Mouse (Mus musculus) lung, postnatal 10 days (tissue): Measurements from ENCODE around the gene Kcnq4.

Experiments
- DNase-seq: peaks from one replicate; pipeline ENCODE4 v3.0.0; 2021

Gene Kcnq4

DNA sequence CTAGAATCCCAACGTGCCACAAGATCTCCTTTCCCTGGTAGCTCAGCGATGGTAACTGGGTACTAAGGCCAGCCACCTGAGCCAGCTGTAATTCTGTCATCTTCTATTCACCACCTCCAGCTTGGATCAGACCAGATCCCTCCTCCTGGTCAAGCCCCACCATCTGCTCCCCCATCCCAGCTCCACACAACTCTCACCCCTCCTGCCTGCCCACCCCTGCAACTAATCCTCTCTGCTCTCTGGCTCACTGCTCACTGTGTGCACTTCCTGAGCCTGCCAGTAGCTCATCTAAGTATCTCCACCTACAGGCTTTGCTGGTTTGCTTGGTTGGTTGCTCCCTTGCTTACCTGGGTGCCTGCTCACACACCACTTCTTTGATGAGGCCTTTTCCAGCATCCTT is 26.8 kb downstream of the Kcnq4 start:
- DNase-seq: no peak

DNA sequence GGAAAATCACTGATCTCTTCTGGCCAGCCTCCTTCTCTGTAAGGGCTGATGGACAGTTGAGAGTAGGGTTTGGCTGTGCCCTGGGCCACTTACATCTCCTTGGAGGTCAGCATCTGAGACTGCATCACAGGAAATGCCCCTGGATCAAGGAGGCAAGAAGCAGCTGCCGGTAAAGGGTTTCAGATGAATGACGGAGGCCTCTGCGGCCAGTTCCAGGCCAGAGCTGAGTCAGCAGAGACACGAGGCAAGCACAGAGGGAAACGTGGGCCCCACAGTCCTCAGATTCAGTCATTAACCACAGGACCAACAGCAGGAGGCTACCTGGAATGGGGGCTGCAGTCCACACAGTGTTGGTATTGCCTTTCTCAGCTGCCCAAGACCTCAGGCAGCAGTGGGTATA is 29.3 kb downstream of the Kcnq4 start:
- DNase-seq: no peak

GRCm38 (mm10) chr4:120717591-120717990 is 30.8 kb downstream of the Kcnq4 start:
- DNase-seq: peak; percentile 45

GRCm38 (mm10) chr4:120716765-120717164 is 31.6 kb downstream of the Kcnq4 start:
- DNase-seq: no peak

DNA sequence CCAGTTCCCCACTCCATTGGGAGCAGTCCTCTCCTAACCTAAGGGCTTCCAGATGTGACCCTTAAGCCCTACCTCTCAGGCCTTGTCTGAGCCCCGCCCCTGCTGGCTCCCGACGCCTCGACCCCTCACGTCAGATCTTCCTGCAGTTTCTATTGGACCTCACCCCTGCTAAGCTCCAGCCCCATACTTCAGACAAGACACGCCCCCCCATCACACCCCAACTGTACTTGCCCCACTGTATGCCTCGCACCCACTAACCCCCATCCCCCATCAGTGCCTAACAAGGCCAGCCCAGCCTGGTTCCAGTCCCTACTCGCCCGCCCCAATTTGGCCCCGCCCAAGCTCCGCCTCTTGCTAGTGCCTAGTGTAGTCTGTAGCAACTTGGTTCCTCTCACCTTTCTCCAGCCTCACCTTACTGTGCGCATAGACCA is 32.3 kb downstream of the Kcnq4 start:
- DNase-seq: peak; percentile 84

DNA sequence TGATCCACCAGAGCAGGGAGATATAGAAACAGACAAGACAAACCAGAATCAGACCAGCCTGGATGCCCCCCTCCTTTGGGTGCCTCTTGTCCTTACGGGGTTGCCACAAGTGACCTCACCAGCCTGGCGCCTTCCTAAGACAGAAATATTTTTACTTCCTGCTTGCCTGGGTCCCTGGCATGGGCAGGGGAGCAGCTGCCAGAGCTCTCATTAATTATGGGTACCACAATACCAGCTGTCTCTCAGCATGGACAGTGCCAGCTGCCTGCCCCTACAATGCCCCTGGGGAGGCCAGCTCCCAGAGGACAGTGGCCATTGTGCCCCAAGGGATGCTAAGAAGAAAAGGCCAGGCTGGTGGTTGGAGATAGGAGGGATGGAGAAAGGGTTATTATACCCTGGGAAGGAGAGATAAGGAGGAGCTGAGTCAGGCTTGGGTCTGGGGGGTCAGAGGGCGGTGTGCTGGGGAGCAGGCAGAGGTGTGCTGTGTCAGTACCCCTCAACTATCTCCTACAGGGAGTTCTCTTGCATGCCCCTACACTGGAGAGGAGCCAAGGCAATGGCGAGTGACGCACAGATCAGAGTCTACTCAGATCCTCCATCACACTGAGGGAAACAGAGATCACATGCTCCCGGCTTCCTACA is 34.4 kb downstream of the Kcnq4 start:
- no peak for DNase-seq

GRCm38 (mm10) chr4:120713021-120713420 is 35.4 kb downstream of the Kcnq4 start:
- no peak for DNase-seq

DNA sequence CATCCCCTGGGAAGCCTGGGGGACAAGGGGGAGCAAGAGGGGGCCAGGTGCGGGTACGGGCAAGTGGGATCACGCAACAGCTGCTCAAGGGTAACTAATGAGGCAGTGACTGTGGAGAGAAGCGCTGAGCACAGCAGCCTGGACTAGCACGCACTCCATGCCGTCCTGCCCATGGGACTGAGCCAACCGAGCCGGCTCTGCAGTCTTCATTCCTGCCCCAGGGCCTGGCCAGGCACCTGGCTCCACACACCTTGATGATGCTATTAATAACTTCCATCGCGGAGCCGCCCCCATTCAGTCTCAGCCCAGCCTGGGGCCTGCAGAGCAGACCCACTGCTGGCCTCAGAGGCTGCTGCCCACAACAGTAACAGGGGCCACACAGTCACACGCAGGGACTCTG is 36.2 kb downstream of the Kcnq4 start:
- DNase-seq: no peak

GRCm38 (mm10) chr4:120702511-120702910 is 45.9 kb downstream of the Kcnq4 start:
- DNase-seq: no peak

GRCm38 (mm10) chr4:120702056-120702455 is 46.4 kb downstream of the Kcnq4 start:
- no peak for DNase-seq

GRCm38 (mm10) chr4:120701180-120701579 is 47.2 kb downstream of the Kcnq4 start:
- DNase-seq: peak; percentile 53

GRCm38 (mm10) chr4:120697799-120698484 is 50.5 kb downstream of the Kcnq4 start:
- no peak for DNase-seq

GRCm38 (mm10) chr4:120697353-120697752 is 51.1 kb downstream of the Kcnq4 start:
- DNase-seq: no peak

GRCm38 (mm10) chr4:120692717-120693116 is 55.7 kb downstream of the Kcnq4 start:
- peak; percentile 78 for DNase-seq

DNA sequence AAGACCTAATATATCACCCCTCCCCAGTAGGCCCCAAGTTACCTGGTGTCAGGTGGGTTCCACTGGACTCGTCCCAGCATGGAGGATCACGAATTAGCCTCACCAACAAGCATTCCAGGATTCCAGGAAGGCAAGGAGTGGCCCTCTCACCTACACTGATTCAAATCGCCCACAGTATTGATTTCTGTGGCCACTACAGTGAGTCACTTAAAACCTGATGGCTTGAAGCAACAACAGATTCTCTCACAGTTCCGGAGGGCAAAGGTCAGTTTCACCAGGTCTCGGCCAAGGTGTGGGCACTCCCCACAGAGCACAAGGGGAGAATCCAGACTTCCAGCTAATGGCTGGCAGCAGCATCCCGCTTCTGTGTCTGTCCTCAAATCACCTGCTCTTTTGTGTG is 59.1 kb downstream of the Kcnq4 start:
- DNase-seq: no peak

GRCm38 (mm10) chr4:120687282-120687681 is 61.1 kb downstream of the Kcnq4 start:
- no peak for DNase-seq

DNA sequence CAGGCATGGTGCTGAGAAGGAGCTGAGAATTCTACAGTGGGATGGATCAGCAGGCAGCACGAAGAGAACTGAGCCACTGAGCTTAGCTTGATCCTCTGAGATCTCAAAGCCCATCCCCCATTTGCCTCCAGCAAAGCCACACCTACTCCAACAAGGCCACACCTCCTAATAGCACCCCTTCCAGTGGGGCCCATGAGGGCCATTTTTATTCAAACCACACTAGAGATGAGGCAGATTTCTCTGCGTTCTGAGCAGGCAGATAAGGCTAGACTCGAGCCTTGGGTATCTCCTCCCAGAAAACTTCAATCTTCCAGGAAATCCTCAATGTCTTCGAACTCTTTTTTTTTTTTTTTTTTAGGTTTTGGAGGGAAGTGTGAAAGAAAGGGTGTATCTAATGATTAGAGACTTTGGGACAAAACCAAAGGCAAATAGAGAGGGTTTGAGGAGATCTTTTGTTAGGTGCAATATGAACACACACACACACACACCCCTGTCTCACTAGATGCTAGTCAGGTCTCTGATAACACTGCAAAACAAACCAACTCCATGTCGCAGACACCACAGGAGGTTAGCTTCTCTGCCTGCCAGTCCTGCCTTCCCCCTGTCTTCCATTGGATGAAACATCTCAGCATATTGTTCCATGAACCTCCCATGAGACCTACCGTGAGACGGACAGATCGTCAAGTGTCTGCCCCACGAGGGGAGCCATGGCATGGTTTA is 65.0 kb downstream of the Kcnq4 start:
- DNase-seq: no peak

GRCm38 (mm10) chr4:120682168-120682567 is 66.2 kb downstream of the Kcnq4 start:
- DNase-seq: peak; percentile 61

GRCm38 (mm10) chr4:120680953-120681352 is 67.5 kb downstream of the Kcnq4 start:
- DNase-seq: peak; percentile 37

- no peak for DNase-seq
These were observed 72.8 kb downstream of the Kcnq4 start for GRCm38 (mm10) chr4:120675640-120676039.

DNA sequence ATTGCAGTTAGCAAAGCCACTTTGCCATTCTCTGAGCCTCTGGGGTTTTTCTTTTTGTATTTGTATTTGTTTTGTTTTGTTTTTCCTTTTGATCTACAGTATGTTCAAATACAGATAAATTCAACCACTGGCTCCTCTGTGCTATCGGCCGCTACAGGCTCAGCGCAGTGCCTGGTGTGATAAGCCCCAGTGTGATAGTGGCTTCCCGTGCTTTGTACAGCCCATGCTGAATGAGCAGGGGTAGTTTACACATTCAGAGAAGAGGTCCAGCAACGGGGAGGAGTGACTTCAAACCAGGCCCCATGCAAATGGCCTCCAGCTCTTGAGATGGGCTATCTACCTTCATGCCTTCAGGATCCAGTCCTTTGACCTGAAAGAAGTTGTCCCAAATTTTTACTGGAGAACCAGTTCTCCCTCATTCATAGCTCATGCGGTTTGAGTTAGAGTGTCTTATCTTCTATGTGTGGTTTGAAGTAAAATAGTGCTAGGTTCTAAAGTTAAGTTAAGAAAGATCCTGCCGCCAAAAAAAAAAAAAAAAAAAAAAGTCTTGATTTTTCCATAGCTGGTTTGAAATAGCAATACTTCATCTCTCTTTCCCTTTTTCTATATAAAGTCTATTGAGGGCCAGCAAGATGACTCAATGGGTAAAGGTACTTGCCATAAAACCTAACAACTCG is 73.5 kb downstream of the Kcnq4 start:
- no peak for DNase-seq

DNA sequence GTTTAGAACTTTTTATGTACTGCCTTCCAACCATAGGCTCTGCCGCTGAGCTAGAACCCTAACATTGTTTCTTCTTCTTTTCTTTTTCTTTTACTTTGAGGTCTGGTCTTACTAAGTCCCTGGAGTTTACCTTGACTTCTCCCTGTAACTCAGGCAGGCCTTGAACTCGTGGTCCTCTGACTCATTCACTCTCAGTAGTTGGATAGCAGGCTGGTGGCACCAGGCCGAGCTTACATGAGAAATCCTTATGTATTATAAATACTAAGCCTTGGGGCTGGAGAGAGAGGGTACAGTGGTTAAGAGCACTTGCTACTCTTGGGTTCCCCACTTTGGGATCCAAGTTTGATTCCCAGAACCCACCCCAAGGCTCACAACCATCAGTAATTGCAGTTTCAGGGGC is 74.8 kb downstream of the Kcnq4 start:
- no peak for DNase-seq

DNA sequence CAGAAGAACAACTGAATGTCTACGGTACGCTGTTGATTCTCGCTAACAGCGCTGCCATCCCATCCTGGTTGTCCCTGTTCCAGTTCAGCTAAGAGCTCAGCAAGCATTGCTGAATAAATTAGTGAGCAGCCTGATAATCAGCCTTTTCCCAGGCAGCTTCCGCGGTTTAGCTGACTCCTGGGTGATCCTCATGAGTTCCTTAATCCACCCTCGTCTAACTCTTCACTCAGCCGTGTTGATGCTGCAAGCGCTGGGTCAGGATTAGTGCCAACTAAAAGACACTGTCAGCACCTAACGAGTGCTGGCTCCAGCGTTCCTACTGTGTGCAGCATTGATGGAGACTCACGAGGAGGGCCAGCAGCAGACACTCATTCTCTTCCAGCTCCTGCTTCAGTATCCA is 77.4 kb downstream of the Kcnq4 start:
- no peak for DNase-seq

DNA sequence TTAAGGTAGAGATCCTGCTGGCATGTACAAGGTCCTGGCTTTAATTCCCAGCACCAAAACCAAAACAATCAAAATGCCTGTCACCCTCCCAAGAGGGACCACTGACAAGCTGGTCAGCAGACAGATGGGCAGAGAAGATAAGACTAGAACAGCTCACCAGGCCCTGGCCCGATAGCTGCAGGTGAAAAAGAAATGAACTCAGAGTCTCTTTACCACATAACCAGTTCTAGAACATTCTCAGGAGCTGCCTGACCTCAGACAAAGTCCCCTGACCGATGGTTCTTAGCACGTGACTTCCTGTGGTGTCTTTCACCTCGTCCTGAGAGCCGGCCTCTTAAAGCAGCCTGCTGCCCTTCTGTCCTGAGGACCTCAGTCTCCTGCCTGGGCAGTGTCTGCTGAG is 78.8 kb downstream of the Kcnq4 start:
- DNase-seq: no peak
